Mouse (Mus musculus): ENCODE results near the gene Adamts17.

Adamts17 gene

DNA sequence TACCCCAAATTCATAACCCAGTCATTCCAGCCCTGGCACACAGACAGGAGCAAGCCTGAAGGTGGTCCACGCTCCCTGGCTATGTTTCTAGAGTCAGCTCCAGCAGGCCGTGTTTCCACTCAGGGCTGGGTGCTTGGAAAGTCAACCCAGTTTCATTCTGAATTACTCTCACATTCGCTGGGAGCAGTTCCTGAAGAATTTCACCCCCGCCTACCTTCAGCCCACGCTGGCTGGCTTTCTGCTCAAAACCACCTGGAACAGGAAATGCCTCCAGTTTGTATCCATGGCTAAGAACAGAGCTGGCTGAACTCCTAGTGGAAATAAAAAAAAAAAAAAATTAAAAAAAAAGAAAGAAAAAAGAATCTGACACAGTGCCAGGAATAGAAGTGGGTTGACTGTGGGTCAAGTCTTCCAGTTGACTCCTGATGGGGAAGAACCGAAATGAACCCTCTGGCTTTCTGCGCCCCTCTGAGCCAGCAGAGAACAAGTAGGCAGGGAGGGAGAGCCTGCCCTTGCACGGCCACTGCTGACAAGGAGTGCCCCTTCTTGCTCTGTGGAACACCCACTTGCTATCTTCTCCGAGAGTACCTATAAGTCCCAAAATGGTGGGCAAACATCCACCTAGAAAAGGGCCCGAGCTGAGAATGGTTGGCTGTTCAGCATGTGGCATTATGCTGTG is 225.2 kb downstream of the Adamts17 start:
- in situ Hi-C loops (cut with MboI, MseI) = no loop called here

DNA sequence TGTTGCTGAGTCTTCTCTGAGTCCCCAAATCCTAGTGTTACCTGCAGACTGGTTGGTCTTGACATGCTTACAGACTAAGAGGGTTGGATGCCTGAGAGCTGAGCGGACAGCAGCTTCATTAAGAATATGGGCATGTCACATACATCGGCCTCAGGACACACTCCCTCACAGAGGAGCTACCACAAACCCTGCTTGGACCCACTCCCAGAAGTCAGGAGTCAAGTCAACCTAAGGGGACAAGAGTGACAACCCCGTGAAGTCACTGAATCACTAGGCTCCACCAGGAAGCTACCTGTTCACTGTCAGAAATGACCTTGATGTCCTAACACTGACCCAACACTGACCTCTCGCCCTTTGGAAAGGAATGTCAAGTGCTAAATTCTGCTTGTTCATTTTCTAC is 226.1 kb downstream of the Adamts17 start:
- in situ Hi-C loops (cut with MboI, MseI) = no loop called here

DNA sequence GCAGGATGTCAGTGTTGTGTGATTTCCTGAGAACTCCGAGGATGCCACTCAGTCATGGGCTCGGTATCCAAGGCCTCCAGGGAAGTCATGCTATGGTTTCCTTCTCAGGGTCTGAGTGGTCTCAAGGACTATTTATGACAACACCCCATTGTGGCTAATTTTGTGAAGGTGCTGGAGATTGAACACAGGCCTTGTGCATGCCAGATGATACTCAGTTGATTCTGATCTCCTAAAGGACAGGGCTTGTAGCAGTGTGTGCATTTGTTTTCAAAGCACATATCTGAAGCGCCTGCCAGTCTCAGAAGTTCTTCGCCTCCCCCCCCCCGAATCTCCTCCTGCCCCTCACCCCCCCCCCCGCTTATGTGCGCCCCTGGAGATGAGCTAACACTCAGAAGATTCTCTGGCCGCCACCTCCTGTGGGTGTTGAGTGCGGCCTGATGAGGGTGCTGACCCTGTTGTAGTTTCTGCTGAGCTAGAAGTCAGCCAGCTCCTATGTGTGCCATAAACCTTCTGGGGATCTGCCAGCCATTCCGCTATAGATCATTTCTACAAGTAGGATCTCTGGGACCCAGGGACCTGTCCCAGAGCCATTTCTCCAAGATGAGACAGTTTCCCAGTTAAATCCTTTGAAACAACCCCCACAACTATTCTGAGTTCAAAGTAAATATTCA is 232.6 kb downstream of the Adamts17 start:
- in situ Hi-C loops (cut with MboI, MseI) = no loop called here

DNA sequence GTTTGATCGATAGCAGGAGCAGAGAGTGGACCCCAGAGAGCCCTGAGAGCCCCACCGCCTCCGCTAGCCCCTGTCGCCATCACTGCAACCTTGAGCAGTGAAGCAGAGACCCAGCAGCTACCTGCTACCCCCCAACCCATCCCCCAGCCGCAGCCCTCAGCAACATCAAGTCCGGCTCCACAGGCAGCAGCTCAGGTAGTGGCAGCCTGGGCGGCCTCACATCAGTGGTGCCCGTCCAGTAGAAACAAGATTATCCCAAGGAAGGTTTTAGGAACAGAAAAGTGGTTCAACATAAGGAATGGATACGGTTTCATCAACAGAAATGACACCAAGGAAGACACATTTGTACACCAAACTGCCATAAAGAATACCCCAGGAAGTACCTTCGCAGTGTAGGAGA is 243.2 kb downstream of the Adamts17 start:
- in situ Hi-C loops (cut with MboI, MseI) = no loop called here

DNA sequence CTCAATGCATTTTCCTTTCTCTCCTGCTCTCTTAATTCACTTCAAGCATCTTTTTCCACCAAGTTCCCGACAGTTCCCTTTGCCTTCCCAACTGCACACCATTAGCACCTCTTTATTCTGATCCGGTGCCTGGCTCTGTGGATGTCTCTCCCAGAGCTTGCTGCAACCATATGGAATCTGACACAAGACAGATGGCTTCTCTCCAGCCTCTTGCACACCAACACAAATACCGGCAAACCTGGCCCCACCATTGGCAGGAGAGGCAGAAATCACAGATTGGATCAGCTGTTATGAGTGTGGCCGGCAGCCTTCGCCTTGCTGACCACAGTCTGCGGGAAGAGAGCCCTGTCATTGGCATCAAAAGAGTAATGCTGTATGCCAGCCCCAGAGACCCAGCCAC is 248.2 kb downstream of the Adamts17 start:
- in situ Hi-C loops (cut with MboI, MseI) = no loop called here

DNA sequence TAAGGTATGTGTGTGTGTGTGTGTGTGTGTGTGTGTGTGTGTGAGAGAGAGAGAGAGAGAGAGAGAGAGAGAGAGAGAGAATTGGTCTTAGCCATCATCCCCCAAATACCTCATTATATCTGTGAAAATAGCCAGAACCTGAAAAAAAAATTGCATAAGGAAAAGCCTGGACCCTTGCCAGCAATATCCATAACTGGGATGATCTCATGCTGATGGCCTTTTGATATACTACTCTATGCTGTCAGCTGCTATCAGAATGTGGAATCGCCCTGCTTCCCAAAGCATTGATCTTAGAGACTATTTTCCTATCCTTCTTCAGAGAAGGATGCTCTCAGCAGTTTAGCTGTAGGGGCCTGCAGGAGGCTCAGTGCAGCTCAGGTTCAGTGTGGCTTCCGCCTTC is 257.6 kb downstream of the Adamts17 start:
- in situ Hi-C loops (cut with MboI, MseI) = no loop called here

DNA sequence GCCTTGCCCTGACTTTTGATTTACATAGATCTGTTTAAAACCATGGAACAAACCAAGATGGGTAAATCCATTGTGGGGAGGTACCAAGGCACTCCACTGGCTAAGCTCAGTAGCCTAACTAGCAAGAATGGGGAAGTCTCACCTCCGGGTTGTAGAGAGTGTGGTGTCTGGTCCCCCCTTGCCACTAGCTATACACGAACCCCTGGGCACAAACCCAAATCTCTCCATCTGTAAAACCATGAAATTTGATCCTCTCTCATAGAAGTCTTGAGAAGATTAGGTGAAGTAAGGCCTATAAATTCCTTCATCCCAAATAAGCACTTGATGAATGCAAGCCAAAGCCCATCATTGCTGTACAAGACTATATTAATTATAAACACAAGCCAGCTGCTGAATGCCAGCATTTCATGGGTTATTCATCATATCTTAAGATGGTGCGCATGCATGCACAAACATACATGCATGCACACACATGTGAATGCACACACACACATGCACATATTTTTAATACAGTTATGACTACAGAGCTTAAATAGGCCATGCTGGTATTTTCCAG is 262.0 kb downstream of the Adamts17 start:
- in situ Hi-C loops (cut with MboI, MseI) = no loop called here

DNA sequence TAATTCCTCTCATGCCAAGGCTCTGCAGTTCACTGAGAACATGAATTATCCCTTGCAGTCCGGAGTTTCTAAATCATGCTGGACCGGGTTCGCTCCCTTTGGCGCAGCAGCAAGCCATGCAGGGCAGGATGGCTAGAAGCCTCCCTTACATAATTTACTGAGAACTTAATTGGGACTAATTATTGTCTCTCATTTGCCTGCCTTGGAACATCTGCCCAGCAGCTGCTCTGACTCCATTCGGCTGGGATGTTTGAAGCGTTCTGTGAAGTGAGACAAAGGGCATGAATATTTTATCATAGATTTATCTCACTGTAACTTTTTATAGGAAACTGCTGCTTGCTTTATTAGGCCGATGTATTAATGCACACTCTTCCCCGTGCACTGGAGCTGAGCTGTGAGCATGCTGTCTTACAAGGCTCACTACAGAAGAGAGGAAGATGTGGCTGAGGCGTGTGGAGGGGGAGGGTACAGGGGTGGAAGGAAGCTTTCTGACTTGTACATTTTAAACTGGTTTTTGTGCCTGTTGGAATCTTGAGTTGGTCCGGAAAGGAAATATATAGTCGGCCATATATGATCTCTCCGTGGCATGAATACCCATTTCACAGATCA is 271.1 kb downstream of the Adamts17 start:
- in situ Hi-C loops (cut with MboI, MseI) = no loop called here

DNA sequence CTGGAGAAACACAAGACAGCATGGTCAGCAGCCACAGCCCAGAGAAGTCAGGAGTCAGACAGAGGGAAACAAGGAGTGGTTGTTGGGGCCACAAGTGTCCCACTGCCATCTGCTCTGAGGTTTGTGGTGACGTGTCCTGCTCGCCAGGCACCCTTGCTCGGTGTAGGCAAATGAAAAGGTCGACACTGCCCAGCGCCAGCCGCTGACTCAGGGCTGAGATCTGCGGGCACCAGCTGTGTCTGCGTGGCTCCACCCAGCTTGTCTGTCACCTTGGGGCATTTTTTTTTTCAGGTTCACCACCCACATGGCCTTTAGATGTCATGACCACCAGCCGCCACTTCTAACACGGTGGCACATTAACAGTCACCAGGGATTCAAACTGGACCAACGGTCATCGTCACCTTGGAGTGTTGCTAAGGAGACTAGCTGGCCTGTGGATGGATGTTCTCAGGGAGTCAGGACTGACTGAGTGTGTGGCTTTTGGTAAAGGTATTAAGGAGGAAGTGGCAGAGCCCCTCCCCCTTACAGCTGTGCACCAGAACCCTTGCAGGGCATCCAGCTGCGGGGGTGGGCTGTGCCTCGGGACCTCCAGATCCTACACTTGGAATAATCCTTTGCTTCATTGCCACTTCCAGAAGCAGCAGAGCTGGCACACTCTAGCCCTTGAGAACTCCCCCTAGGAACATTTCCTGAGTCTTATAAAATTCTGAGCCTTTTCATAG is 273.1 kb downstream of the Adamts17 start:
- in situ Hi-C loops (cut with MboI, MseI) = no loop called here

DNA sequence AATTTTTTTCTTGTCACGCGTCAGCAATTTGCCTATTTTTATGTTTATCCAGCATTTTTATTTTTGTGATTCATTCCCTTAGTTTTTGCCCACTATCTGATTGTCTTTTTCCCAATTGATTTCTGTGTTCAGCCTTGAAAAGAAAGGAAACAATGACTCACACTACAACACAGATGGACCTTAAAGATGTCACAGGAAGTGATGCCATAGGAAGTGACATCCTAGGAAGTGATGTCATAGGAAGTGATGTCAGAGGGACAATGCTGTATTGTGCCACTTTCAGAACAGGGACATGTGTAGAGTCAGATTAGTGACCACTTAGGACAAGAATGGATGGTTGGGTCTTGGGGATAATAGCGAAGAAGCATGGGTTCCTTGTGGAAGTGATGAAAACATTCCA is 274.5 kb downstream of the Adamts17 start:
- in situ Hi-C loops (cut with MboI, MseI) = no loop called here

DNA sequence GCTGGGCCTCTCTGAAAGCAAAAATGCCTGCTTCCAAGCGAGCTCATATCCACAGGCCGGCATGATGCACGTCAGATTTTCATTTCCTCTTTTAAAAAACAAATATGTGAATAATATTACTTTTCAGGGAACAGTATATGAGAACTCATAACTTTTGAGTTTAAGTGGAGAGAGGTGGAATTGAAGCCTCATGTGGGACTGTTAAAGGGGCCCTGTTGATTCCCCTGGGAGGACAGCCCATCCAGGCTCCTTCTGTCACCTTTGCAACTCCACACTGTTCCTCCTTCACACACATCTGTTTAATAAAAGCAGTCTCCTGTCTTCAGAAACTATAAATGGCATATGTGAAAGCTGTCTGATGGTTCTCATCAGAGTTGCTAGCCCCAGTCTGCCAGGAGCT is 275.5 kb downstream of the Adamts17 start:
- in situ Hi-C loops (cut with MboI, MseI) = no loop called here

DNA sequence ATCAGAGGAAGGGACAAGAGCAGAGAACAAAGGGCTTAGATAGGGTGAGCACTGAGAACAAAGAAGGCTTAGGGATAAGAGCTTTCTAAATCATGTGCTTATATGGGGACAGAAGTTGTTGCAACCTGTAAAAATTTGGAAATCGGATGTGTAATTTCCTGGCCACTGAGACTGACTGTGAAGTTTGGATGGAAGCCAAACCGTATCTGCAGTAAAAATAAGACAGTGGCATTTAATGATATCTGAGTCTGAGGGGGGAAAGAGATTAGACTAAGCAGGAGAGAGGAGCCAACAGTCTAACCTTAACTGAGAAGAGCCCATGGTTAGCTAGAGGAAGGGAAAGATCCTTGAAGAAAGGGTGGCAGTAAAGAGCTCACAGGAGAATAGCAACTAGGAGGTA is 295.6 kb downstream of the Adamts17 start:
- in situ Hi-C loops (cut with MboI, MseI) = no loop called here

DNA sequence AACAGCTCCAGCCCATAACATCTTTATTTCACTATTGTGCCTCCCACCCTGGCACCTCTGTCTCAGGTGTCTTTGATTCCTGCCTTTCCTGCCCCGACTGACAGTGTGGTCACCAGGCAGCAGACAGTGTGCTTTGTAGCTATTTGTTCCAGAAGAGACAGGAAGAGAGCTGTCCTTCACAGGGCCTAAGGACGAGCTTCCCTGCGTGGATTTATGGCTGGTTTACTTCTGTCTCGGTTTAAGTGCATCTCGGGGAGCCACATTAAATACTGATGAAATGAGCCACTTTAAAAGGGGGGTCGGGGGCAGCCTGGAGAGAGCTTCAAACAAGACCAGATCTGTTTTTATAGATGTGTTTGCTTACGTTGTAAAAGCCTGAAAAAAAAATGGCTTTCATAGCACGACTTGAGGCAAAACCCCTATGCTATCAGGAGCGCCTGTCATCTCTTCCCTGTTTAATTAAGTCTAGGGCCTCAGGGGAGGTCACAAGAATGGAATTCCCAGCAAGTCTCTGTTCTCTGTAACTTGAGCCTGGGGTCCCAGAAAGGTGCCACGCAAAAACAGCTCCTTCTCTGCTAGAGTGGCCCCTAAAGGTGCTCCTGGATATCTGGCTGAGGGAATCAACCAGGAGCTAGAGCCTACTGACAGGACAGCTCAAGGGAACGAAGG is 302.9 kb downstream of the Adamts17 start:
- in situ Hi-C loops (cut with MboI, MseI) = no loop called here

DNA sequence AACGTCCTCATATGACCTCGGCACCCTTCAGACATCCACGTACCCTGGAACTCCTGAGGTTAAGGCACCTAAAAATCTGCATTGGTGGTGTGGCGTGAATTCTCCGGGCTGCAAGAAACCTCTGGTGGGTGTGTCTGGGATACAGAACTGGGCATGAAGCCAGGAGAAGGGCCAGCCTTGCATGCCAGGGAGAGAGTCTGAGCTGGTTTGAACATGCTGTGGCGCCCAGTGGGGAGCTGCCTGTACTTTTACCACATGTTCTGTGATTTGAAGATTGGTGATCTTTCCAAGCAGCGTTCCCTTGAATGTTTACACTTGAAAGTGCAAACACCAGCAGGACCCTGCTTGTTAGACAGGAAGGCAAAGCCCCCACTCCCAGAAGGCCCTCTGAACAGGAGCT is 306.2 kb downstream of the Adamts17 start:
- in situ Hi-C loops (cut with MboI, MseI) = no loop called here

DNA sequence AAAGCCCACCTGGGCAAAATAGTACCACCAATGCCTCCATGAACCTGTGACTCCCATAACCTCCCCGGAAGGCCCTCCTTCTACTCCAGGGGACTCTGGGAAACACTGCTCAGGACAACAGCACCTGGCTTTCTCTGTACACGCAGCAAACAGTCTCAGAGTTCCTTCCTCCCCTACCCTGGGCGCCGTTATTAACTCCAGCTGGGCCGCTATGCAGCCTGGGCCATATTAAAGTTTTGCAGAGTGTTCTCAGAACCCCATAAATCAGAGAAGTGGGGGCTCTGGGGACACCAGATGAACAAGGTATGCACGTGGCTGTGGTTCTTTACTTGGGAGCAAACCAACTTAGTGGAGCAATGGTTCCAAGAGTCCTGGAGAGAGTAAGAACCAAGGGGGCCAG is 306.6 kb downstream of the Adamts17 start:
- in situ Hi-C loops (cut with MboI, MseI) = no loop called here

DNA sequence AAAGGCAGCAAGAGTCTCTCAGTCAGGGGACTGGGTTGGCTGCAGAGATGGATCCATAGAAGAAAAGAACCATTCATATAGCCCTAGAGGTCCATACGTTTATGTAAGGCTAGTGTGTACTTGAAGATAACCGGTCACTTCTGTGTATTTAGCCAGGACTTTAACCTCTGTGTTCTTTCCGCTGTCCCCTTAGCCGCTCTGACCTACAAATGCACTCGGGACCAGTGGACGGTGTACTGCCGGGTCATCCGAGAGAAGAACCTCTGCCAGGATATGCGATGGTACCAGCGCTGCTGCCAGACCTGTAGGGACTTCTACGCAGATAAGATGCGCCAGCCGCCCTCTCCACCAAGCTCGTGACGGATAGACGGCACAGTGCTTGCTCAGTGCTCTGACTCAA is 310.2 kb downstream of the Adamts17 start:
- in situ Hi-C loops (cut with MboI, MseI) = no loop called here

DNA sequence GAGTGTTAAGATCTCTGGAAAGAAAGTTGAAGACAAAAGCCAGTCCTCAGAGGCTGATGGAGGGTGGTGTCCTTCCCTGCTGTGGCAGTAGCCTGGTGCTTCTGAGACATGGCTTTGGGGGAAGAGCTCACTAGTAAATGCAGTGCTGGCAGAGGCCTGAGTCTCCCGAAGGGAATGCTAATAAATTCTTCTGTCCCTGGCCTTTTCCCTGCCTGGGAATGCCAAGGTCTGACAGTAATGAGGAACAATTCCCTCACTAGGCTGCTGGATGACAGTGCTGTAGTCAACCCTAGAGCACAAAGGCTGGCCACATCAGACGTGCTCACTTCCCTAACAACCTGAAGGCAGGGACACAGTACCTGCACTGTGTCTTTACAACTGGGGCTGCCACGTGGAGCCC is 313.1 kb downstream of the Adamts17 start:
- in situ Hi-C loops (cut with MboI, MseI) = no loop called here

DNA sequence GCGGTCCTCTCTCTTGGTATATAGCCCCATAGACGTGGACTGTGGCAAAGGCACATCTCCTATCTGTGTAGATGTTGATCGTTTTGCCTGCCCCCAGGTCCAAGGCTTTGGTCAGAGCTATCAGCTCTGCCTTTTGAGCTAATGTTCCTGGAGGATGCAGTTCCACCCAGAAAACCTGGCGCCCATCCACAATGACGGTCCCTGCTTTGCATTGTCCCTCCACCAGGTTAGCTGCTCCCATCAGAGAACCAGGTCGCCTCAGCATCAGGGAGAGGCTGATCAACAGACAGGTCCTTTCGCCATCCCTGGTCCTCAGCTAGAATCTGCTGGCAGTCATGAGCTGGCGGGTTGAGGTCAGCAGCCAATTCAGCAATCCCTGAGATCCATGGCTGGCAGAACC is 322.6 kb downstream of the Adamts17 start:
- in situ Hi-C loops (cut with MboI, MseI) = no loop called here

DNA sequence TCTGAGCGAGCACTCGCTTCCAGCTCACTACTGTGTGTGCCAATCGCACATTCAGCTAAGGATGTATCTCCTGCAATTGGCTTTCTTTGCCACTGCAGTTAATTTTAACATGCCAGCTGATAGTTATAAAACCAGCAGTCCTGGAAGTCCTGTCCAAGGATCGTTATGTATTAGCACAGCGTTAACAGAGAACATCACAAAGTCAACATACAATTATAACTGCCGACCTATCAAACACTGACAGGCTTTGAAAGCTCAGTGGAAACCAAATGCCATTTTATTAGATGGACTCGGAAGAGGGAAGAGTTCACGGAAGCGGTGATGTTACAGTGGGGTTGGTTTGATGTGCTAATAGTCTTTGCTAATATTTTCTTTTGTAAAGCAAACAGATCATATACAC is 328.8 kb downstream of the Adamts17 start:
- in situ Hi-C loops (cut with MboI, MseI) = no loop called here

DNA sequence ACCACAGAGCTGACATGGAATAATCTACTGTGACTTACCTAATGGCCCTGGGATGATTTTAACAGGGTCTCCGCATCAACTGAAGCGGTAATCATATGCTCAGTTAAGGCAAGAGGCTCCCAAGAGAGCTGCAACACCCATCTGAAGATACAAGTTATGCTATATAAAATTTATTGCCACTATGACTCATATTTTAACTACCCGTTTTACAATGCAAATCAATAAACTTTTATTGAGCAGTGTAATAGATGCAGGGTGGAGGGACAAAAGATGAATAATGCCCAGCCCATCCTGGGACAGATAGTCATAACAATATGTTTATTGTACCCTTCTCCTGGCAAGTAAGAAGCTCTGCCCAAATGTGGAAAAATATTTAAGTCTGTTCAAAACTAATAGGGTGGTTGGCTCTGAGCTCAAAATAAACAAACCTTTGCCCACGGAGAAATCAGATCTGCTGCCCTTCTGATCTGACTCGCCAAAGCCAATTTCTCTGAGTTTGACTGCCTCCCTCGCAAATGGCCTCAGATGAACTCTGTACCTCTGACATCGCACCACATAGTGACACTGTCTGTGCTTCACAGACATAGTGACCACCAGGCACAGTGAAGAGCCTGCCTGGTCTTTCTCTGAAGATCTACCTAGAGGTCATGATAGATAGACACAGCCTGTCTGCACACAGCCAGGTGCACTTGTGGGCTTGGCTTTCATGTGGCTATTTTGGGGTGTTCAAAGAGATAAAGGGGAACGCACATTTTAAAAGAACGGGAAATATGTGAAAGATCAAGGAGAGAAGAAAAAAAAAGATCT is 329.4 kb downstream of the Adamts17 start:
- in situ Hi-C loops (cut with MboI, MseI) = no loop called here

All from T-helper 17 cell (primary cell).